Mouse (Mus musculus) stomach, embryonic 15.5 days (tissue): ENCODE data around the gene Col16a1. TPM values are rescaled to one million over a fixed set of nuclear protein-coding genes. Genes with fewer than 3 reads are reported as not detected.

Source experiments
- ATAC-seq: fragments of 200-750 bp; cut with Nextera tagmentation; 2 replicates; pipeline ENCODE4 v1.8.0; 2017; ENCODE audit warnings: low read depth, moderate number of reproducible peaks, moderate TSS enrichment; ENCODE audit not compliant: insufficient read depth, low FRiP score
- H3K27ac ChIP-seq: fragments of 300-500 bp; sonication (generic); 2 replicates; pipeline ENCODE4 v1.5.1; 2015; ENCODE audit warnings: mild to moderate bottlenecking, inconsistent platforms
- H3K27me3 ChIP-seq: fragments of 300-500 bp; sonication (generic); replicated peaks from 2 replicates; pipeline ENCODE4 v1.6.1; 2015; ENCODE audit warnings: inconsistent platforms
- H3K36me3 ChIP-seq: fragments of 300-500 bp; sonication (generic); 2 replicates; pipeline ENCODE4 v1.6.1; 2015; ENCODE audit warnings: inconsistent platforms
- H3K4me1 ChIP-seq: fragments of 300-500 bp; sonication (generic); 2 replicates; pipeline ENCODE4 v1.6.1; 2015; ENCODE audit warnings: inconsistent platforms
- H3K4me2 ChIP-seq: fragments of 300-500 bp; sonication (generic); 2 replicates; pipeline ENCODE4 v1.6.1; 2015; ENCODE audit warnings: mild to moderate bottlenecking, inconsistent platforms
- H3K4me3 ChIP-seq: fragments of 300-500 bp; sonication (generic); replicated peaks from 2 replicates; pipeline ENCODE4 v1.5.1; 2015; ENCODE audit warnings: inconsistent platforms
- H3K9ac ChIP-seq: fragments of 300-500 bp; sonication (generic); 2 replicates; pipeline ENCODE4 v1.6.1; 2015; ENCODE audit warnings: inconsistent platforms
- H3K9me3 ChIP-seq: fragments of 300-500 bp; sonication (generic); 2 replicates; pipeline ENCODE4 v1.6.1; 2016; ENCODE audit warnings: inconsistent platforms
- WGBS: fragments of 180-500 bp; shearing (Covaris S2); methylation state at CpG from one replicate; pipeline ENCODE4 v1.1.7; 2015; 5-methylcytosine and 5-hydroxymethylcytosine counted together
- polyA plus RNA-seq: library from polyadenylated mRNA; unstranded; fragments of >200 nt; fragmentation: Nextera tagmentation; extraction: Ambion mirVana; gene quantifications from 2 replicates; pipeline ENCODE4 v1.2.1, GENCODE M21; 2015

Col16a1 gene
- polyA plus RNA-seq, 1 experiment from 2014 or later: 91.5 TPM

DNA sequence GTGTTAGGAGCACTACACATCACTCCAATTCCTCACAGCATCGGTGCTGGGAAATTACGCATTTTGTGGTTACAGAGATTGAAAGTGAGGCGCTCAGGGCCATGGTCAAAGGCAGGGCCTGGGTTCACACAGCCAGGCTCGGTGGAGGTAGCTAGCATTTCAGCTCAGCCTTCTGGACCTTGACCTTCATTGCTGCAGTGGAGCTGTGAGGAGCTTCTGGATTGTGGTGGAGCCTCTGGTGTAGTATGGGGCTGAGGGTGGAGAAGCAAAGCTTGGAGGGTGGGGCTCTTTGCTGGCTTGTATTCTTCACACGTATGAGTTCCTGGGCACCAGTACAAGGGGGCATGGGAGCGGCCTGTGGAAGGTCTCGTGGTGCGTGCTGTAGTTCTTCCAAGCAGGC lies 24.7 kb upstream of the Col16a1 start:
- no peak overlapping the region for H3K4me2 ChIP-seq
- H3K27ac ChIP-seq: no peak overlapping the region
- no peaks in the 10 kb centered on the region for H3K4me1 ChIP-seq
- no peaks in the 10 kb centered on the region for H3K36me3 ChIP-seq
- H3K9me3 ChIP-seq: no peaks in the 10 kb centered on the region
- H3K27me3 ChIP-seq: no peaks in the 10 kb centered on the region
- 79% methylated on average over 8 of the region's 8 CpGs for WGBS
- ATAC-seq: no peak
- no peak overlapping the region for H3K4me3 ChIP-seq
- no peak overlapping the region for H3K9ac ChIP-seq

DNA sequence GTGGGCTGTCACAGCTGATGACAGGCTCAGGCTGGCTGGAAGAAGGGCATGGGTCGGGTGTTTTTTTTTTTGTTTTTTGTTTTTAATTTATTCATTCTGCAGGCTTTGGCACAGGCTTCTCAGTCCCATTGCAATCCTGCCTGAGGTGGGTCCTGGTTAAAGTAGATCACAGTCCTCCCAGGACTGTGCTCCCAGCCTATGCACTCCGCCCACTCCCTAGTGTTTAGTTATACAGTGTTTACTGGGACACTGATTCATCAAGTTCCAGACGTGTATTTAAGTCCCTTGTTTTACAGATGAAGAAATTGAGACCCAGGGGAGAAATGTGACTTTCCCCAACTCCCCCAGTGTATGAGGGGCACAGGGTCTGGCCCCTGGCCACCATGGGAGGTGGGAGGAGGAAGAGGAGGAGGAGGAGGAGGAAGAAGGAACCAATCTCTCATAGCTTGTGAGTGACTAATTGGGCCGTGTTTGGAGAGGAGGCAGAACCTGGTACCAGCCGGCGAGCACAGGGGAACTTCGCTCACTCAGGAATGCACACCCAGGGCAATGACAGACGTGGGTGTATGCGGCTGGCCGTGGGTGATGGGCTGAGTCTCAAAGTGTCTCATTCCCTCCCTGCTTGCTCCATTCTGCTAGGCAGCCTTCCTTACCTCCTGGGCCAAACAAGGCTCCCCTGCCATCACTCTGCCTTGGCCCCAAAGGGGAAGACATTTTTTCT lies 24.0 kb upstream of the Col16a1 start:
- no peak for ATAC-seq
- H3K27ac ChIP-seq: no peak overlapping the region

DNA sequence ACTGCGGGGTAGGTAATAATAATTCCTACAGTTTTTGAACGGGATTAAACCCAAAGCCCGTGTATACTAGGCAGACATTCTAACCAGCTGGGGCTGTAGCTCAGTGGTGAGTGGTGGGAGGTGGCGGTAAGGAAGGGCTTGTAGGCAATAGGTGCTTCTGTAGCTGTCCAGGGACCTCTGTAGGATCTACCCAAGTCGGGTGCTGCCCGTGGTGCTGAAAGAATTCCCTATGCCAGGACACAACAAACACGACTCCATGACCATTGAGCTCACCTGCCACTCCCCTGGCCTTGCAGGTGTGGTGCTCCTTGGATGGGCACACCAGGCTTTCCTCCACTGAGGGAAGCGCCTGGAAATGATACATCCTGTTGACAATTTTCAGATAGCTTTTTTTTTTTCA lies 22.1 kb upstream of the Col16a1 start:
- Histone ChIP-seq H3K27me3 (no peaks in the 10 kb centered on the region), H3K9me3 (no peaks in the 10 kb centered on the region), H3K36me3 (no peaks in the 10 kb centered on the region), H3K4me2 (no peak overlapping the region), H3K4me1 (no peaks in the 10 kb centered on the region), H3K4me3 (no peak overlapping the region), H3K27ac (no peak overlapping the region), H3K9ac (no peak overlapping the region)
- no peak for ATAC-seq
- WGBS: 43% methylated on average over 8 of the region's 8 CpGs

More for the DNA sequence above, 24.0 kb upstream of the Col16a1 start:
- Histone ChIP-seq H3K9me3 (no peaks in the 10 kb centered on the region), H3K4me1 (no peaks in the 10 kb centered on the region), H3K36me3 (no peaks in the 10 kb centered on the region), H3K27me3 (no peaks in the 10 kb centered on the region), H3K9ac (no peak overlapping the region), H3K4me3 (no peak overlapping the region), H3K4me2 (no peak overlapping the region)
- WGBS: 71% methylated on average over 10 of the region's 10 CpGs

DNA sequence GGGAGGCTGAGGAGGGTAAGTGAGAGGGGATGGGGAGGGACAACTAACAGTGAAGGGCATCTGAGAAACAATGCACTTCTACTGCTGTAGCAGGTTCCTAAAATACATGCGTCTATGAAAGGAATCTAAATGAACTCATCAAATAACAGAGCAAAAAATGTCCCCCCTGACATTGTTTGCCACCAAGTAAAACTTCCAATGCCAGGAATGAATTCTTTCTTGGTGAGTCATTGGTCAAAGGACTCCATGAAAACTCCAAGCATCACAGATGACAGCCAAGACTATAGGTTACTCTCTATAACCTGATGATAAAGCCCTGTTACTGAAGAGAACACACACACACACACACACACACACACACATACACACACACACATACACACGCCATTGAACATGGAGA lies 16.5 kb upstream of the Col16a1 start:
- H3K4me2 ChIP-seq: no peak overlapping the region
- H3K9ac ChIP-seq: no peak overlapping the region
- WGBS: 69% methylated on average over 2 of the region's 2 CpGs
- H3K27ac ChIP-seq: no peak overlapping the region
- no peaks in the 10 kb centered on the region for H3K36me3 ChIP-seq
- peaks cover under 1% of the 10 kb centered on the region for H3K4me1 ChIP-seq
- 0 out of 2 replicates have a peak, but pooled peaks cover 5% of the 10 kb centered on the region for H3K27me3 ChIP-seq
- H3K9me3 ChIP-seq: no peaks in the 10 kb centered on the region
- H3K4me3 ChIP-seq: no peak overlapping the region
- no peak for ATAC-seq

DNA sequence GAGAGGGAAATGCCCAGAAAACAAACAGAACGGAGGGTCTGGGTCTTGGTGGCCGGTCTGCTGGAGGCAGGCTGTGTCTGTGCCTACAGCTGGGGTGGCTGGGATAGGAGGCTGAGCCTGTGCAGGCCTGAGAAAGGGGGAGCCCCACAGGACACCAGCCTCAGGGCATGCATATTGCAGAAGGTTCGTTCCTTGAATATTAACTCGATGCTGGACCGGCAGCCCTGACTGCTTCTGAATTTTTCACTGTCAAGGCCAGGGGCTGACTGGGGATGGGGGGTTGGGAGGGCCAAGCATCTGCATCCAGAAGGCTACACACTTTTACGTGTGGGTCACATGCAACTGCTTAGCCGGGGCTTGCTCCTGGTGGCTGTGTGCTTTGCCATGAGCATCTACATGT lies 14.1 kb upstream of the Col16a1 start:
- Histone ChIP-seq H3K27ac (no peak overlapping the region), H3K4me3 (no peak overlapping the region), H3K4me1 (peaks cover 15% of the 10 kb centered on the region), H3K9ac (no peak overlapping the region), H3K27me3 (0 out of 2 replicates have a peak, but pooled peaks cover 5% of the 10 kb centered on the region), H3K9me3 (no peaks in the 10 kb centered on the region), H3K36me3 (no peaks in the 10 kb centered on the region), H3K4me2 (no peak overlapping the region)
- no peak for ATAC-seq
- 58% methylated on average over 7 of the region's 7 CpGs for WGBS

DNA sequence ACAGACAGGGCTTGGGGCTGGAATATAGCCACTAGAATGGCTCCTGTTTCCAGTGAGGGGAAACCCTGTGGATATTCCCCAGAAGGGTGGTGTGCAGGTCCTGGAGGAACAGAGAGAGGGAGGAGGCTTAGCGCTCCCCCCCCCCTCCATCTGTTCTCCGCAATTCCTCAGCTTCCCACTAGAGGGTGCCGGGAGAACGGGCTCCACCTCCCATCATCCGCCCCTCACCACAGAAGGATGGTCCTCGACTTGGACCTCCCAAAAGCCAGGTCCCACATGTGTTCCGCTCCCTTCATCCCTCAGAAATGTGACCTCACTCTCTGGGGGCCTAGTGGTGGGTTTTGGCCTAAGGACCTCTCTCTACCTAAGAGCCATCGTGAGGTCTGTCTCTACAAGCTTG lies 11.5 kb upstream of the Col16a1 start:
- peak overlapping the region; percentile 36 for H3K4me2 ChIP-seq
- H3K9me3 ChIP-seq: no peaks in the 10 kb centered on the region
- no peaks in the 10 kb centered on the region for H3K36me3 ChIP-seq
- 0 out of 2 replicates have a peak, but pooled peaks cover 5% of the 10 kb centered on the region for H3K27me3 ChIP-seq
- H3K4me1 ChIP-seq: peaks cover 15% of the 10 kb centered on the region
- no peak overlapping the region for H3K9ac ChIP-seq
- peak overlapping the region; percentile 89 for H3K27ac ChIP-seq
- ATAC-seq: peak; percentile 32; the same call in 1 of the 2 replicates
- H3K4me3 ChIP-seq: no peak overlapping the region
- 1% methylated on average over 8 of the region's 8 CpGs for WGBS

DNA sequence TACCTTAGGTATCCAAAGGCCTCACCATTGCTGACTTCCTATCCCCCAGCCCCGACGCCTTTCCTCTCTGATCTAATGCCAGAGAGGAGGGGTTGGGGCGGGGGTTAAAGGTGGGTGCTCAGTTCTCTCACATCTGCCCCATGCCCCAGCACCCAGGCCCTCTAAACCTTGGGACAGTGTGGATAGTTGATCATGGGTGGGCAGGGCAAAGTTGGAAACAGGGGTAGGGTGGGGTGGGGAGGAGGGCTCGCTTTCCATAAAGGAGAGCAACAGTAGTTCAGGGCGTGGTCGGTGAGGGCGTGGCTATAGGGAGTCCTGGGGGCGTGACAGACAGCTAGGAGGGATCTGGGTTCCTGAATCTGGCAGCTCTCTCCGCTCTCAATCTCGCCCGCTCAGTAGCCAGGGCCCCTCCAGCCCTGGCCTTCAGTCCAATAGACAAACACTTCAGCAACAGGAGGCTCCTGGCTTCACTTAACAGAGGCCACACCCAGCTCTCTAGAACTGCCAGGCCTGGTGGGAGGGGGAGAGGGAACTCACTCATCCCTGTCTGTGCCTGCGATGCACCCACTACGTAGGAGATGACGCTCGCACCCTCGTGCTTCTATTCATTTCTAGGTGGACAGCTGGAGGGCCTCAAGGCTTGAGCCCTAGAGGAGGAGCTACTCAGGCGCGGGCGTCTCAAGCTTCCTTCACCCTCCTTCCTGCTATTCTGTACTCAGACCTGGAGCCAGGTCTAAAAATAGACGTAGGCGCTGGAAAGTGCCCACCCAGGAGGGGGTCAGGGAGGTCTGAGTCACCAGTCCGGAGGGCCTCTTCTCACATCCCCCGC lies 10.9 kb upstream of the Col16a1 start:
- no peaks in the 10 kb centered on the region for H3K36me3 ChIP-seq
- no peaks in the 10 kb centered on the region for H3K9me3 ChIP-seq
- no peak overlapping the region; the same call in 1 of the 2 replicates for H3K4me3 ChIP-seq
- 0 out of 2 replicates have a peak, but pooled peaks cover 5% of the 10 kb centered on the region for H3K27me3 ChIP-seq
- no peak overlapping the region for H3K9ac ChIP-seq
- peak overlapping the region; percentile 89 for H3K27ac ChIP-seq
- peak; percentile 85 for ATAC-seq
- peak overlapping the region; percentile 36 for H3K4me2 ChIP-seq
- 6% methylated on average over 23 of the region's 23 CpGs for WGBS
- H3K4me1 ChIP-seq: peaks cover 15% of the 10 kb centered on the region

DNA sequence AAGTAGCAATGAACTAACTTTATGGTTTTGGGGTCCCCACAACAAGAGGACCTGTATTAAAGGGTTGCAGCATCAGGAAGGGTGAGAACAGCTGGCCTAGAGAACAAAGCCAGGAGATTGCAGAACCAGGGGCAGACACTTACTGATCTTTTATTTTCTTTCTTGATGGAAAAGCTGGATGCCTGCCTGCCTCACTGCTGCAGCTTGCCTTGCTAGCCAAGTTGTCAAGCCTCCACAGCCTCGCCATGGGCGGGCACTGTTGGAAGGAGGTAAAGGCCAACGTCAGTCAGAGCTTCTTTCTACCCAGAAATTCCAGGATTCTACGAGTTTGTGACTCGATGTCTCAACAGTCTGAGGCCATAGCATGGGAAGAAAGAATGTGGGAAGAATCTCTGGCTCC lies 8.3 kb upstream of the Col16a1 start:
- no peak overlapping the region for H3K4me2 ChIP-seq
- 44% methylated on average over 5 of the region's 5 CpGs for WGBS
- H3K9me3 ChIP-seq: no peaks in the 10 kb centered on the region
- peaks cover 15% of the 10 kb centered on the region for H3K4me1 ChIP-seq
- H3K36me3 ChIP-seq: no peaks in the 10 kb centered on the region
- no peak for ATAC-seq
- H3K4me3 ChIP-seq: no peak overlapping the region
- no peak overlapping the region for H3K27ac ChIP-seq
- no peak overlapping the region for H3K9ac ChIP-seq
- H3K27me3 ChIP-seq: no peaks in the 10 kb centered on the region

DNA sequence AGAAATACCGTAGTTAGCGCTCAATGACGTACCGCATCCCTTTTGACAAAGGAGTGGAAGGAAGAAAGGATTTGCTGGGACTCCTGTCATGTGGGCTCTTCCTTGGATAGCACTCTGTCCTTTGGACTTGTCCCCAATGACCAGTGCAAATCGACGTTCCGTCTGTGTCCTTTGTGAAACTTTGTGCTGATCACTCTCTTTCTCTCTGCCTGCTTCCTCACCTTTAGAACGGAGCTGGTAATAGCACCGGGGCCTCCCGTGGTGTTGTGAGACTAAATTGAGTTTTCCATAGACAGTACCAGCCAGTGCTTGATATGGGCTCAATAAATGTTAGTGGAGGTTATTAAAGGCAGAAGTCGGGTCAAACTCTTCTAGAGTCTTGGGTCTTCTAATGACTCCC lies 6.6 kb upstream of the Col16a1 start:
- ATAC-seq: no peak
- H3K4me1 ChIP-seq: peaks cover 25% of the 10 kb centered on the region
- no peak overlapping the region for H3K27ac ChIP-seq
- no peak overlapping the region for H3K9ac ChIP-seq
- whole genome bisulfite sequencing: 86% methylated on average over 11 of the region's 11 CpGs
- H3K4me2 ChIP-seq: no peak overlapping the region
- H3K27me3 ChIP-seq: no peaks in the 10 kb centered on the region
- no peaks in the 10 kb centered on the region for H3K36me3 ChIP-seq
- no peak overlapping the region for H3K4me3 ChIP-seq
- H3K9me3 ChIP-seq: no peaks in the 10 kb centered on the region

DNA sequence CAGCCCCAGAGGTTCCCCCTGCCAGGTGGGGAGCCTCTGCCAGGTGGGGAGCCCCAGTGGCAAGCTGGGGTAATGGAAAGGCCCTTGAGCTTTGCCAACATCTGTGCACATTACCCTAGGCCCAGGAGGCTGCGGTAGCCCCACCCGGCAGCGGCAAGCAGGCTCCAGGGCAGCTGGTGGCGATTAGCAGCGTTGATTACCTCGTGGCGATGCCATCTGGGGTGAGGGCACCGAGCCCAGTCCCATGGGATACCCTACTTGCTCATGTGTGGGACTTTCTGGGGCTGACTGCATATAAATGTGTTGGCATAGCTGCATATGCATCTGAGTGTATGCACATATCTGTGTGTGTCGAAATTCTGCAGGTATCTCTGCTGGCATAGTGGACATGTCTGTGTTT lies 3.4 kb upstream of the Col16a1 start:
- ATAC-seq: no peak
- Histone ChIP-seq H3K9ac (no peak overlapping the region), H3K36me3 (no peaks in the 10 kb centered on the region), H3K27me3 (no peaks in the 10 kb centered on the region), H3K4me1 (peaks cover 28% of the 10 kb centered on the region), H3K27ac (no peak overlapping the region), H3K9me3 (no peaks in the 10 kb centered on the region), H3K4me3 (no peak overlapping the region), H3K4me2 (no peak overlapping the region)
- WGBS: 87% methylated on average over 9 of the region's 9 CpGs

DNA sequence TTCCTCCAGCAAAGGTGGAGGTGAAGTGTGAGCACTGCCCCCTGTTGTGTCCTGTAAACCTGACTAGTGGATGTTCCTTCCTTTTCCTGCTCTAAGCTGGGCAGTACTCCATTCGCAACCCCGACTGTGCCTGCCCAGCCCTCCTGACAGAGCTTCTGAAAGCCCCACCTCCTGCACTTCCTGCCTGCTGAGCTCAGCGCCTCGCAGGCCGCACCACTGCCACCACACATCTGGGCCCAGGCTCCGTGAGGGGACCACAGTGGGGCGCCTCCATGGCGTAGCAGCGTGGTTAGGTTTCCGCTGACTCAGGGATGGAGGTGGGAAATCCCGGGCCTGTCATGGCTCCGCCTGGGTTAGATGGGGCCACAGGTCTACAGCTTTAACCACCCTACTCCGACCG lies 2.0 kb upstream of the Col16a1 start:
- no peak overlapping the region for H3K4me3 ChIP-seq
- H3K36me3 ChIP-seq: no peaks in the 10 kb centered on the region
- peak overlapping the region; percentile 96 for H3K27ac ChIP-seq
- no peak overlapping the region for H3K9ac ChIP-seq
- H3K9me3 ChIP-seq: no peaks in the 10 kb centered on the region
- WGBS: 23% methylated on average over 14 of the region's 14 CpGs
- ATAC-seq: no peak
- peaks cover 41% of the 10 kb centered on the region for H3K4me1 ChIP-seq
- H3K27me3 ChIP-seq: no peaks in the 10 kb centered on the region
- H3K4me2 ChIP-seq: peak overlapping the region; percentile 26; the same call in 1 of the 2 replicates

DNA sequence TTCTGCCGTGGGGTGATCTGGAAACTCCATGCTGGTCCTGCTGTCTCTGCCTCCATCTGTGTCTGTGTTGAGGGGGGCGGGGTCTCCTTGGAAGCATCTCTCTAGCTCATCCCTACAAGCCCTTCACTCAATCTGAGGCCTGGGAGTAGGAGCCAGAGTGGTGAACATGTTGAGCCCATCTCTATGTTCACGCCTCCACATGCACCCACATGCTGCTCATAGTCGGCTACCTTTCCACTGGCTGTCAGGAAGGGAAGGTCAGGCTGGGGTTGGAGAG lies 501 bp downstream of the Col16a1 start:
- Histone ChIP-seq H3K4me3 (peak overlapping the region; percentile 50), H3K27me3 (no peaks in the 10 kb centered on the region), H3K36me3 (no peaks in the 10 kb centered on the region), H3K27ac (peak overlapping the region; percentile 96), H3K9me3 (no peaks in the 10 kb centered on the region), H3K4me2 (peak overlapping the region; percentile 83), H3K9ac (peak overlapping the region; percentile 61), H3K4me1 (peaks cover 41% of the 10 kb centered on the region)
- 17% methylated on average over 4 of the region's 4 CpGs for WGBS
- ATAC-seq: no peak
